Mouse (Mus musculus) liver, adult 2 months (tissue): ENCODE measurements around the gene Esrra.

ENCODE experiments used
- CTCF ChIP-seq: fragments of 200-500 bp; IDR thresholded peaks from 2 replicates; pipeline ENCODE4 v1.5.1; 2011; ENCODE audit warnings: low read depth, low read length, control low read depth
- POLR2A ChIP-seq: fragments of 200-500 bp; IDR thresholded peaks from 2 replicates; pipeline ENCODE4 v1.6.1; 2011; ENCODE audit warnings: low read length, control low read depth; ENCODE audit not compliant: insufficient read depth; ENCODE audit errors: extremely low read depth

DNA sequence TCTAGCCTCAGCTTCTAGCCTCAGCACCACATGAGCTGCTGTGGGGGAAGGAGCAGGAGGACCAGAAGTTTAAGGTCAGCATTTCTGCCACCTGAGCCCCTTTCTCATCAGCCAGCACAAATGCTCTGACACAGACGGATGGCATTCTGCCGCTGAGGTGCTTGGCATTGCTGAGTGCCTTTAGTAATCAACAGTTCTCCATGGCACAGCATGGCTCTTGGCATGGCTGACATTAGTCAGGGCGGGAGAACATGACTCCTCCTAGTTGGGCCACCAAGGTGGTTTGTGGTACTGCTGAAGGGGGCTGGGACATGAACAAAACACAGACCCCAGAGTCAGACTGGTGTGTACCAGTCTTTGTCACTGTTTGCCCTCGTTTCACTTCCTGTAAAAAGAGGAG, 26.6 kb upstream of the Esrra start:
- TF ChIP-seq CTCF: no peak
- no peak for TF ChIP-seq POLR2A
